Mouse (Mus musculus) thymus, postnatal 36 days (tissue): ENCODE results near the gene Pea15a.

ENCODE experiments used
- DNase-seq, 2 experiments: peaks; one replicate each; pipeline ENCODE4 v3.0.0; 2022; ENCODE audit warnings: mixed read lengths in 2 of 2

The Pea15a gene

GRCm38 (mm10) chr1:172172381-172172780 lies 34.2 kb downstream of the Pea15a start:
- DNase-seq = no peak

- no peak for DNase-seq
These were observed 36.8 kb downstream of the Pea15a start for GRCm38 (mm10) chr1:172169809-172170208.

- DNase-seq = no peak
These were observed 38.7 kb downstream of the Pea15a start for GRCm38 (mm10) chr1:172167911-172168310.

GRCm38 (mm10) chr1:172162959-172163358 lies 43.6 kb downstream of the Pea15a start:
- DNase-seq = no peak

- peak; percentile 11 to 18 for DNase-seq
These were observed 44.6 kb downstream of the Pea15a start for GRCm38 (mm10) chr1:172162009-172162408.

- DNase-seq = no peak
These were observed 46.1 kb downstream of the Pea15a start for GRCm38 (mm10) chr1:172160508-172160907.

- no peak for DNase-seq
These were observed 46.6 kb downstream of the Pea15a start for GRCm38 (mm10) chr1:172159970-172160369.

- no peak for DNase-seq
These were observed 51.1 kb downstream of the Pea15a start for GRCm38 (mm10) chr1:172155518-172155917.

- no peak for DNase-seq
These were observed 52.1 kb downstream of the Pea15a start for GRCm38 (mm10) chr1:172154536-172154935.

- DNase-seq = no peak
These were observed 57.4 kb downstream of the Pea15a start for GRCm38 (mm10) chr1:172148955-172149815.

GRCm38 (mm10) chr1:172148279-172148954 lies 58.2 kb downstream of the Pea15a start:
- DNase-seq = peak; percentile 39 to 57

- DNase-seq = peak; percentile 98 to 99
These were observed 58.7 kb downstream of the Pea15a start, which contains the start of gene Dcaf8 for GRCm38 (mm10) chr1:172147835-172148278. Gene Dcaf8, plus strand, starts transcription at chr1:172148084.
